Comparison of ENCODE assay signal across 9 mouse cellular contexts in genomic region chr6:87002521-87003055, GRCm38 (mm10). TPM values are rescaled to one million over a fixed set of nuclear protein-coding genes. Genes with fewer than 3 reads are reported as not detected.
A peak's percentile ranks its signal among the peaks of the same experiment; 100 is the strongest.
DNase-seq lines count a peak whose midpoint lies in the region; ATAC-seq and TF ChIP-seq lines count a peak whose summit lies in the region.
"Had no signal": no experiment of that assay in that cellular context is flagged by ENCODE, and none has a peak within 500 bp of the region (broad histone marks: within the 10 kb centered on the region; RNA-seq: fewer than 3 reads in every experiment).

No protein-coding gene starts in this region.

- H3K4me2 ChIP-seq in heart, embryonic 12.5 days = no peak overlapping the region
- H3K4me2 ChIP-seq in liver, embryonic 15.5 days = no peak overlapping the region
- no peak overlapping the region for H3K4me2 ChIP-seq in neural tube, embryonic 15.5 days
- H3K4me2 ChIP-seq: midbrain, embryonic 12.5 days had no signal

- no peak overlapping the region for H3K9ac ChIP-seq in heart, embryonic 12.5 days
- no peak overlapping the region for H3K9ac ChIP-seq in liver, embryonic 15.5 days
- H3K9ac ChIP-seq in neural tube, embryonic 15.5 days (replicated peaks) = no peak overlapping the region
- H3K9ac ChIP-seq: midbrain, embryonic 12.5 days had no signal

- H3K27me3 ChIP-seq in heart, embryonic 12.5 days (replicated peaks) = no peaks in the 10 kb centered on the region
- H3K27me3 ChIP-seq in liver, embryonic 15.5 days = no peaks in the 10 kb centered on the region
- no peaks in the 10 kb centered on the region for H3K27me3 ChIP-seq in neural tube, embryonic 15.5 days (replicated peaks)
- H3K27me3 ChIP-seq: midbrain, embryonic 12.5 days had no signal

- peak; percentile 87 for ATAC-seq in CD4-positive, CD25-positive, alpha-beta regulatory T cell, adult 4 months
- ATAC-seq in heart, embryonic 12.5 days (ENCODE audit: insufficient number of reproducible peaks, low FRiP score) = peak; percentile 68; the same call in 1 of the 2 replicates
- peak; percentile 54; the same call in 1 of the 2 replicates for ATAC-seq in liver, embryonic 15.5 days (ENCODE audit: insufficient read depth)
- no peak for ATAC-seq in neural tube, embryonic 15.5 days (ENCODE audit: low FRiP score)

- H3K9me3 ChIP-seq in heart, embryonic 12.5 days (replicated peaks) = peaks cover 6% of the 10 kb centered on the region; the same call in 1 of the 2 replicates
- no peaks in the 10 kb centered on the region for H3K9me3 ChIP-seq in liver, embryonic 15.5 days (replicated peaks)
- H3K9me3 ChIP-seq in neural tube, embryonic 15.5 days (replicated peaks) = no peaks in the 10 kb centered on the region
- H3K9me3 ChIP-seq: midbrain, embryonic 12.5 days had no signal

- TF ChIP-seq POLR2A in bone marrow macrophage, adult 2 months (IDR thresholded peaks at IDR 0.05; ENCODE audit: borderline replicate concordance, low read depth, low read length) = no peak
- no peak for TF ChIP-seq POLR2A in embryonic fibroblast, embryonic 13.5 days (IDR thresholded peaks at IDR 0.05; ENCODE audit: low read depth, low read length)

- H3K36me3 ChIP-seq in heart, embryonic 12.5 days = peaks cover 17% of the 10 kb centered on the region
- peaks cover under 1% of the 10 kb centered on the region; the same call in 1 of the 2 replicates for H3K36me3 ChIP-seq in liver, embryonic 15.5 days (replicated peaks)
- peaks cover 6% of the 10 kb centered on the region; the same call in 1 of the 2 replicates for H3K36me3 ChIP-seq in neural tube, embryonic 15.5 days

- DNase-seq in kidney, postnatal 10 days = peak; percentile 95
- DNase-seq in testis, postnatal 10 days (ENCODE audit: low spot score) = peak; percentile 92

- H3K27ac ChIP-seq in bone marrow macrophage, adult 2 months (ENCODE audit: insufficient read depth, low read depth, low read length) = peak overlapping the region; percentile 45
- H3K27ac ChIP-seq in embryonic fibroblast, embryonic 13.5 days (ENCODE audit: insufficient read depth, low read length) = peak overlapping the region; percentile 74
- 0 out of 2 replicates have a peak overlapping the region, but pooled peaks have one; percentile 20 for H3K27ac ChIP-seq in heart, embryonic 12.5 days (ENCODE audit: poor library complexity, severe bottlenecking)
- no peak overlapping the region for H3K27ac ChIP-seq in liver, embryonic 15.5 days (replicated peaks)
- 0 out of 2 replicates have a peak overlapping the region, but pooled peaks have one; percentile 23 for H3K27ac ChIP-seq in neural tube, embryonic 15.5 days (replicated peaks)
- H3K27ac ChIP-seq: midbrain, embryonic 12.5 days had no signal

- 47% methylated on average over 8 of the region's 8 CpGs for WGBS in heart, embryonic 12.5 days
- 31% methylated on average over 8 of the region's 8 CpGs for WGBS in liver, embryonic 15.5 days (ENCODE audit: insufficient replicate concordance)
- 51% methylated on average over 8 of the region's 8 CpGs for WGBS in neural tube, embryonic 15.5 days

- H3K4me1 ChIP-seq in bone marrow macrophage, adult 2 months (ENCODE audit: control insufficient read depth, insufficient read depth, low read length) = peaks cover 15% of the 10 kb centered on the region
- H3K4me1 ChIP-seq in embryonic fibroblast, embryonic 13.5 days (ENCODE audit: control insufficient read depth, insufficient read depth, low read length) = peaks cover 28% of the 10 kb centered on the region
- H3K4me1 ChIP-seq in heart, embryonic 12.5 days (replicated peaks) = peaks cover 7% of the 10 kb centered on the region
- peaks cover 4% of the 10 kb centered on the region; the same call in 1 of the 2 replicates for H3K4me1 ChIP-seq in liver, embryonic 15.5 days (replicated peaks)
- no peaks in the 10 kb centered on the region; the same call in 1 of the 2 replicates for H3K4me1 ChIP-seq in neural tube, embryonic 15.5 days
- H3K4me1 ChIP-seq: midbrain, embryonic 12.5 days had no signal

- H3K4me3 ChIP-seq in bone marrow macrophage, adult 2 months (ENCODE audit: insufficient read depth, low read length) = peak overlapping the region; percentile 13; the same call in 1 of the 2 replicates
- H3K4me3 ChIP-seq in embryonic fibroblast, embryonic 13.5 days (ENCODE audit: insufficient read depth, low read length) = no peak overlapping the region
- no peak overlapping the region for H3K4me3 ChIP-seq in heart, embryonic 12.5 days
- H3K4me3 ChIP-seq in liver, embryonic 15.5 days (replicated peaks) = no peak overlapping the region
- no peak overlapping the region for H3K4me3 ChIP-seq in neural tube, embryonic 15.5 days (replicated peaks)
- H3K4me3 ChIP-seq: midbrain, embryonic 12.5 days had no signal

- peak; percentile 60 for TF ChIP-seq CTCF in bone marrow macrophage, adult 2 months (IDR thresholded peaks at IDR 0.05; ENCODE audit: low read depth, low read length)
- TF ChIP-seq CTCF in embryonic fibroblast, embryonic 13.5 days (IDR thresholded peaks at IDR 0.05; ENCODE audit: borderline replicate concordance, insufficient read depth, low read length) = peak; percentile 41; the same call in 1 of the 2 replicates

RNA-seq across cellular contexts. Expression of gene Nfu1, which starts 6.4 kb away (rescaled TPM):
- polyA plus RNA-seq in CD4-positive, CD25-positive, alpha-beta regulatory T cell, adult 4 months (2017; shearing (Covaris generic)) = 100 to 1,000 TPM; 145 to 167 TPM
- polyA plus RNA-seq in bone marrow macrophage, adult 2 months (2012; ENCODE audit: insufficient read depth, insufficient read length, missing spikeins) = 69.6 and 75.2 TPM in 2 replicates
- polyA plus RNA-seq in embryonic fibroblast, embryonic 13.5 days (2011; ENCODE audit: insufficient read length, low read depth, missing spikeins) = 86.6 and 98.7 TPM in 2 replicates
- 97.7 and 101 TPM in 2 replicates for polyA plus RNA-seq in heart, embryonic 12.5 days (2016; fragmentation: Nextera tagmentation; extraction: Ambion mirVana)
- 40.3 and 42.2 TPM in 2 replicates for polyA plus RNA-seq in liver, embryonic 15.5 days (2015; fragmentation: Nextera tagmentation; extraction: Ambion mirVana)
- 153 and 155 TPM in 2 replicates for polyA plus RNA-seq in neural tube, embryonic 15.5 days (2015; fragmentation: Nextera tagmentation; extraction: Ambion mirVana)

RNA-seq across cellular contexts. Expression of gene Gfpt1, which starts 40.1 kb away (rescaled TPM):
- polyA plus RNA-seq in CD4-positive, CD25-positive, alpha-beta regulatory T cell, adult 4 months (2017; shearing (Covaris generic)) = 10 to 100 TPM; 21.8 to 27.7 TPM
- polyA plus RNA-seq in bone marrow macrophage, adult 2 months (2012; ENCODE audit: insufficient read depth, insufficient read length, missing spikeins) = 14.4 and 14.6 TPM in 2 replicates
- polyA plus RNA-seq in embryonic fibroblast, embryonic 13.5 days (2011; ENCODE audit: insufficient read length, low read depth, missing spikeins) = 78.5 and 86.5 TPM in 2 replicates
- polyA plus RNA-seq in heart, embryonic 12.5 days (2016; fragmentation: Nextera tagmentation; extraction: Ambion mirVana) = 17.7 and 19.3 TPM in 2 replicates
- 6.5 and 6.7 TPM in 2 replicates for polyA plus RNA-seq in liver, embryonic 15.5 days (2015; fragmentation: Nextera tagmentation; extraction: Ambion mirVana)
- polyA plus RNA-seq in neural tube, embryonic 15.5 days (2015; fragmentation: Nextera tagmentation; extraction: Ambion mirVana) = 19.9 and 20.5 TPM in 2 replicates
